Mouse (Mus musculus) embryo, embryonic 11 days (tissue): ENCODE measurements around the gene Ube2i.
"Not testable (repeated sequence)": the region's sequence is repeated elsewhere in the genome, so short reads cannot be mapped to it uniquely, and the experiment has no call there.

Experiments used
- DNase-seq: peaks from one replicate; pipeline ENCODE4 v3.0.0-alpha.2; 2015

Gene Ube2i

DNA sequence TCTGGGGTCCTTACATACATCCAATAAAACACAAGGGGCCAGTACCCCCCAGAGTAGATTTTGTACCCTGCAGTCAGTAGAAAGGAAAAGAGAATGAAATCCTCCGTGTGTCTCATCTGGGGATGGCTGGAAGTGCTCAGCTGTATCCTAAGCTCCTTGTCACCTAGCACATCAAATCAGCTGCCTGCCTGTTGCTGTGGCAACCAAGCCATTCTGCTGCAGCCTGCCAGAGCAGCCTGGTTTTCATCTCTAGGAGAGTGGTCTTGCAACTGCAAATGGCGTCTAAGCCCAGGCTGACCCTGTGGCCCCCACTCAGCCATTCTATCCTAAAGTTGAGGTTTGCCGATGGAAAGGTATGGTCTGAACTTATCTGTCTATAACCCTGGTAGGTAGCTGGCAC is 21.8 kb downstream of the Ube2i start:
- peak; percentile 35 for DNase-seq

DNA sequence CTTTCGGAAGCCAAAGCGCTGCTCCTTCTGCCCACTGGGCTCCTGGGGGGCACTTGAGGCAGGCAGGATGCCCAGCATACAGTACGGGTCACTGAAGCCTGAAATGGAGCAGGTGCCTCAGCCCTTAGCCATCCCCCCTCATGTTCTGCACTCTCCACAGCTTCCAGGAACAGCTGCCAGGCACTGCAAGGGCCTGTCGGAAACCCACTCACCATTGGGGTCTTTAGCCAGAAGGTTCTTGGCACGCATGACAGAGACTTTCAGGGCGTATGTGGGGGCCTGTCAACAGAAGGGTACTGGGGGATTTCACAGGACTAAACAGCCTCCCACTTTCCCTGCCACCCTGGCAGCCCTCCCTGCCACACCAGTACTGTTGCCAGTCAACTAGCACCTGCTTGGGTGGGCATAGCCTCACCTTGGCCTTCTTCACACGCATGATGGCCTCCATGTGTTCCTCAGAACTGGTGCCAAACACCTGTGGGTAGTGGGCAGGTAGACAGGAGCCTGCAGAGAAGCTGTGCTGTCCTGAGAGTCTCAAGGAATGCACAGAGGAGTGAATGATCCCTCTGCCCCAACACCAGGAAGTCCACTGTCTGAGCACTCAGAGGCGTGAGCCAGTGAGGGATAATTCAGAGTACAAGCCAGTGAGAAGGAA is 24.1 kb downstream of the Ube2i start:
- DNase-seq, result no peak

DNA sequence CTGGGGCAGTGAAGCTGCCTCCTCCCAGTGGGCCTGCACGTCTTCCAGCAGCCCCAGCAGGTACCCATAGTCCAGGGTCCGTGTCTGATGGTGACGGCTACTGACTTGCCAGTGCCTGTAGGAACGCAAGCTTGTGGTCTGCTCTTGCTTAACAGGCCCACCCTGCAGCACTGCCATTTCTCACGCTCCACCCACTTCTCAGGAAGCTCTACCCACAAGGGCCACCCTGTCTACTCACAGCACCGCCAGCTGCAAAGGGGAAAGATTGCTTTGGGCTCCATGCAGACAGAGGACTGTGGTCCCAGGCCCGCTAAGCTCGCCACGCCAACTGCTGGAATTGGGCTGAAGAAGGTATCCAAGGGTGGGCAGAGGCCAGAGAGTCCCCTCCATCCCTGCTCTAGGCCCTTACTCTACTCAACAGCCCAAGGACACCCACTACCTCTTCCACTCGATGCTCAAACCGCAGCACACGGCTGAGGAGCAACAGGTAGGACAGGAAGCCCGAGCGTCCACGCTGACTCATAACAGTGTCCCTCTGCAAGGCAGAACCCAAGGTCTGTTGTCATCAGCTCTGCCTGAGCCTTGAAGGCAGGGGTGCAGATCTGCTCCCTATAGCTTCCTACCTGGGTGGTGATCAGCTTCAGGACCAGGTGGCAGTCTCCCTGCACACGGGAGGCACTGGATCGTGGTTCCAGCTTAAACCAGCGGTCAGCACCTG is 26.2 kb downstream of the Ube2i start:
- no peak for DNase-seq

DNA sequence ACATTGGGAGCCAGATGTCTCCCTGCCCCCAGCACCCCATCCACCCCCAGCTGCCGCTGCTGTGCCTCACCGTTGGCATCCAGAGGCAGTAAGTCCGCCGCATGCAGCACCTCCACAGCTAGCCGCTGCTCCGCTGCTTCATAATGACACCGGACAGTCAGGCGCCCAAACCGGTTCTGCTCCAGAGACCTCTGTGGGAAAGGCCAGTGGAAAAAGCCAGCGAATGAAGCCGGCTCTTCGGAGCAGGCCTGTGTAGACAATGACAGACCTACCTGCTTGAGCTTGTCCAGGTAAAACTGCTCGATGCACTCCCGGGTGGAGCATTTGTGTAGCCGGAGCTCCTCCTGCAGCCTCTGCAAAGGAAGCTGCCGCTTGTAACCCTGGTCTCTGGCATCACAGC is 30.2 kb downstream of the Ube2i start:
- no peak for DNase-seq

DNA sequence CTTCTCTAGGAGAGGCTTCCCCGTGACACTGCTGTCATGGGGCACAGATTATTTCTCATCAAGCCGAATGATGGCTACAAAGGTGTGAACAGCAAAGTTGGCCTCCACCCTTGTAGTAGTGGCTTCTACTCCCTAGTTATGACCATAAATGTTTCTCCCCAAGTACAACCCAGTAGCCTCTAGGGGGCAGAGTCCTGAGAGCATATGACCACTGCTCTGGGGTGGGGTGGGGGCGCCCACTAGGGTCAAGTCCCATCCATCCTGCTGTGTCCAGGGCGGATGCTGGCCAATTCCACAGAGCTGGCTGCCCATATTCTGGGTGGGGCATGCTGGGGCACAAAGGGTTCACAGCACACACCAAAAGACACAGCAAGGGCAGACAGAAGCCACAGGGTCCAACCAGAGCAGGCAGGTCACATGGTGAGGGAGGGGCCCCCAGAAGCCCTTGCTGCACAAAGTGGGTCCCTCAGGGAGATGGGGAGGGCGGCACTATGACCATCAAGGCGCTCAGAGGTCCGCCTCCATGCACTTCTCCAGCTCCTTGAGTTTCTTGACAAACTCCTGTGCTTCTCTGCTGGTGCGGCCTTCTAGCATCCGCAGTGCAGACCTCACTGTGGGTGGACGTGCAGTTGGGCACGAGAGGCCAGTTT is 31.2 kb downstream of the Ube2i start:
- DNase-seq, result no peak

DNA sequence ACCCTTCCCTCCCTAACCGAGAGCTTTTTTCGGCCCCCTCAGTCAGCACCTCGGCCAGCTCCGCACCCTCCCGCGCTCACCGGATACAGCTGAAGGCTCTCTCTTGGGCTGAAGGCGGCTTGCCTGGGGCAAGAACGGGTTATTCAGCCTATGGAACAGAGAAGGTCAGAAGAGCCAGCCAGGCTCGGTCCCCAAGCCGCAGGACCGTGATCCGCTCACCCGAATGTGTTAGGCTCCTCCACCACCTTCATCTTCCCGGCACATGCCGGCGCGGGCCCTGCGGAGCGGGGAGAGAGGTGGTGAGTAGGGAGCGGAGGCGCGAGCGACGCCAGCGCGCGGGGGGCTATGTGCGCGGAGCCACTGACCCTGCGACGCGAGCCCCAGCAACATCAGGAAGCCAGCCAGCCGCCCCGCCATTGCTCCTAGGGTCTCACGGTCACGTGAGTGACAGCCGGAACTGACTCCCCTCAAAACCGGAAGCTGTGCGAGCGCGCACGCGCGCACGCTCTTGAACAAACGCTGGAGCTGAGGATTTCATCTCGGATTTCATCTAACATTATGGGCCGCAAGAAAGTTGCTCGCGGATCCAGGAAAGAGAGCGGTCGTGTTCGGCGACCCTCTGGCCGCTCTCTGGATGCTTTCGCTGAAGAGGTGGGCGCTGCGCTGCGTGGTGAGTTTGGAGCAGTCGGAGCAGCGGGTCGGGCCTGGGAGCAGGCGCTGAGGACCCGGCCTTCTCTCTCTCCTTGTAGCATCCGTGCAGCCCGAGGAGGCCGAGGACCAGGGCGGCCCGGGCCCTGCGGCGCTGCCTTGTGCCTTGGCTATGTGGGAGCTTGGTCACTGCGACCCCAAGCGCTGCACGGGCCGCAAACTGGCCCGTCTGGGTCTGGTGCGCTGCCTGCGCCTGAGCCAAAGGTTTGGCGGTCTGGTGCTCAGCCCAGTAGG is 34.5 kb downstream of the Ube2i start, which contains the start of the genes Gnptg and Tsr3:
TSS of gene Gnptg (minus strand) at position 430 of the 942 bp plus-strand sequence.
TSS of gene Tsr3 (plus strand) at position 476 of the 942 bp plus-strand sequence.
- peak; percentile 96 for DNase-seq

DNA sequence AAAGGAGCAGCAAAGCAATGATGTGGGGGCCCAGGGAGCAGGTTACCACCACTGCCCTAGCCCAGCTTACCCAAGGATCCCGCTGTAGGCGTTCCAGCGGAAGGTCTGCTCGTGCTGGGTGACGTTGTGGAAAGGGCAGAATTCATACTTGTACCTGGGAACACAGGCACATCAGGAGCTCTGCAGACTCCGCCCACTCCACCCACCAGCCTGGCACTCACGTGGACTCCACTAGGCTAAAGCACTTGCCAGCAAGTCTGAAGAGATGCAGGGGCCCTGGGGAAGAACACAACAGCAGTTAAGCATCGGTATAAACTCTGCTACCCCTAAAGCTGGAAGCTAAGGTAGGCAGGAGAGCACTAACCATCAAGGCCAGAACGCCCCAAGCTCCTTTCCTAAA is 38.8 kb downstream of the Ube2i start:
- DNase-seq, result no peak

DNA sequence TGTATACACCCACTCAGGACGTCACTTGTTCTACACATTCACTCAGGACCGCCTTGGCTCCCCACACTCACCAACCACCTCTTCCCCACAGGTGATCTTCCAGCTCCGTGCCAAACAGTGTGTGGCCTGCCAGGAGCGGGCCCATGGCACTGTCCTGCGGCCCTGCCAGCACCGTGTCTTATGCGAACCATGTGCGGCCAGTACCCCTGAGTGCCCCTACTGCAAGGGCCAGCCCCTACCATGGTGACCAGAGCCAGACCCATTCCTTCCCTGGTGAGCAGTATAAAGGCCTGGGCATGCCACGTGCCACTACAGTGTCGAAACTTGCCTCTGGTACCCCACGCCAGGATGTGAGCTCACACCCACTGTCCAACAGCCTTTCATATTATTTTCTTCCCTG is 42.8 kb downstream of the Ube2i start:
- DNase-seq, result not testable (repeated sequence)

DNA sequence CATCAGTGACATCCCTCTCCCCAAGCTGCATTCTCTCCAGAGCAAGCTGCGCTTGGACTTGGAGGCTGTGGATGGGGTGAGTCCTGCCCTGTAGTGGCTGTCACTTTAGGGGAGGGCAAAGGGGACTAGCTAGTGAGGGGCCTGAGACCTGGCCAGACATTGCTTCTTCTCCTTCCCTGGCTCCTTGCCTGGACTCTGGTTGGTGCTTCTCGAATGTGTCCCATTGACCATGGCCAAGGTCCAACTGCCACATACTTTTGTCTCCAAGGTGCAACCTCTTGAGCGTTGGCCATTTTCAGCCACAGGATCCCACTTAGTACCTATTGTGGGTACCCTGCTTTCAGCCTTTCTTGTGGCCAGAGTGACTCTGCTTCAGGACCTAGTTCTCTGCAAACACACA is 43.7 kb downstream of the Ube2i start:
- no peak for DNase-seq

DNA sequence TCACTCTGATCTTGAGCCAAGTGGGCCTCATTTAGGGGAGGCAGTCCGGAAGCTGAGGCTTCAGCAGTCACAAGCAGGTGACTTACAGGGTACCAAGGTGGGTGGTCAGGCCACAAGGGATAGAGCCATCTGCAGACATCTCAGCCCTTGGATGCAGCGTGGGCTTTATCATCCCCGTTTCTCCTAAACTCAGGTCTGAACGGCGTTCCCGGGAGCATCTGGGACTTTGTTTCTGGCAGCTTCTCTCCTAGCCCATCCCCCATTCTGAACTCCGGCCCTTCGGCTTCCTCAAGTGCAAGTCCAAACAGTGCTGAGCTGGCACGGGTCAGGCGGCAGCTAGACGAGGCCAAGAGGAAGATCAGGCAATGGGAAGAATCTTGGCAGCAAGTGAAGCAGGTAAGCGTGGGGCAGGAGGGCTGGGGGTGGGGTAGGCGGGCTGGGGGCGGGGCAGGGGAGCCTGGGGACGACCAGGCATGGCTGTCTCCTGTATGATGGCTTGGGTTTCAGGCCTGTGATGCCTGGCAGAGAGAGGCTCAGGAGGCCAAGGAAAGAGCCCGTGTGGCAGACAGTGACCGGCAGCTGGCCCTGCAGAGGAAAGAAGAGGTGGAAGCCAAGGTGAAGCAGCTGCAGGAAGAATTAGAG is 44.3 kb downstream of the Ube2i start:
- DNase-seq, result not testable (repeated sequence)

DNA sequence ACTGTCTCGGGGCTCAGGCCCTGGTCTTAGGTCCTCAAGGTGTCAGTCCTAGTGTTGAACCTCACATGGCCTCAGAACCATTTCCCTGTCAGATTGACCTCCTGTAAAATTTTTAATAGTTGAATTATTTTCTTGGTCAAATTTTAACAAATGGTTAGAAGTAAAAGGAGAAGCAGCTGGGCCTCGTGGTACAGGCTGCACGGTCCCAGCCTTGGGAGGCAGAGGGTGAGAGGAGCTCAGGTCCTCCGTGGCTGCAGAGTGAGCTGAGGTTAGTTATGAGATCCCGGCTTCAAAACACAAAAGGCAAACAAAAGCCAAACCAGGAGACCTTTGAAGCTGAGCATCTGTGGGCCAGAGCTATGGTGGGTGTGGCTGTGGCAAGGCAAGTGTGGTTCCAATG is 46.4 kb downstream of the Ube2i start:
- no peak for DNase-seq

DNA sequence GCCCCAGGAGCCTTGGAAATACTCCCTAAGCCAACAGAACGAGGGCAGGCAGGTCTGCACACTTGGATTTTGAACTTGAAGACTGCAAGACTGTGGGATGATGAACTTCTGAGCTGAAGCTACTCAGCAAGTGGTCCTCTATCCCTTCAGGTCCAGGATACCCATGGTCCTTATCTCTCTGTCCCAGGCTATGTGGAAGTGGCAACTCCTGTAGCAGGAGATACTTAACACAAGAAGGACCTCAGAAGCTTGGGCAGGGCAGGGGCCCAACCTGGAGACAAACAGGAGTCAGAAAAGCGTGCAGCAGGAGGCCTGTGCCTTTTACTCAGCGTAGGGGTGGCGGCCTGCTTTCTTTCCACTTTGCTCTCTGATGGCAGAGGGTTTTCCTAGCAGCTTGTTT is 48.8 kb downstream of the Ube2i start:
- DNase-seq, result no peak

DNA sequence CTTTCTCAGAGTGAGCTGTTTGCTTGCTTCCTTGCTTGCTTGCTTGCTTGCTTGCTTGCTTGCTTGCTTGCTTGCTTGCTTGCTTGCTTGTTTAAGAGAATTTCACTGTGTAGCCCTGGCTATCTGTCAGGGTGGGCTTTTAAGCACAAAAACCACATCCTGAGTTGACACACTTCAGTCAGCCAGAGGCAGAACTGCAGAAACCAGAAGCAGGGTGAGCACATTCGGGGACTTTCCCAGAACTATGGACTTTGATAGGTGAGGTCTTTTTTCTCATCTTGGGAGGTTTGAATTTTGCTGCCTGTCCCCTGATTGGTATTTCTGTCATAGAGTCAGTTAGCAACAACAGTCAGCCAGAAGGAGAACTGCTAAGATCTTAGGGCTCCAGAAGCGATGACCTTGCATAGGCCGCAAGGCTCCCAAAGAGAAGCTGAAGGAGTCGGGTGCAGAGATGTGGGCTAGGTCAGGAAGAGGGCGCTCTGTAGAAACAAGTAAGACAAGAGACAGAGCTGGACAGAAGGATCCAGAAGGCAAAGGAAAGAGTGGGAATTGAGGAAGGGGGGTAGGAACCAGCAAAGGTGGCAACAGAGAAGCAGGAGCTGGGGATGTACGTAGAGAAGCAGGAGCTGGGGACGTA is 49.7 kb downstream of the Ube2i start:
- no peak for DNase-seq

DNA sequence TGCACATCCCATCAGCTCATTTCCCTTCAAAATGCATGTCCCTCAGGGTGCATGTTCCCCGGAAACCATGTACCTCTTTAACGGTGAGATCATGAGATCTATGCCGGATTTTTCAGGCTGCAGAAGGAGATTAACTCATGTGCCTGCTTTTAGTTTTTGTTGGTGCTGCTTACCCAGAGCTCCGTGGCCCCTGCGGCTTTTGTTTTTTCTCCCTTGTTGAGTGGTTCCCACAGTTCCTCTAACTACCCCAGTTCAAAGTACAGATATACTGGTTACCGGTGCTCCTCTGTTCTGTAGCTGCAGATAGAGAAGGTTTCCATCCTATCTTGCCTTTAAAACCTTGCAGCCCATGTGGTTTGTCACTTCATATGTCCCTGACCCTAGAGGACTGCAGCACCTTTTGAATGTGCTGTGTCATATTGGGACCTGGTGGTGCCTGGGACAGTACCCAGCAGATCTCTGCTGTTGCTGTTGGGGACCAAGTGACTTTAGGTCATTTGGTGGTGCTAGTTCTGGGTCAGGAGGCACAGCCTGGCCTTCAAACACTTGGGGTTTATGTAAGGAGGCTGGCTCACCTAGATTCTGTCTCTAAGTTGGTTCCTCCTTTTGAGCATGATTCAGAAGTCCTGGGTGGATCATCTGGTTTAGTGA is 51.3 kb downstream of the Ube2i start:
- no peak for DNase-seq

DNA sequence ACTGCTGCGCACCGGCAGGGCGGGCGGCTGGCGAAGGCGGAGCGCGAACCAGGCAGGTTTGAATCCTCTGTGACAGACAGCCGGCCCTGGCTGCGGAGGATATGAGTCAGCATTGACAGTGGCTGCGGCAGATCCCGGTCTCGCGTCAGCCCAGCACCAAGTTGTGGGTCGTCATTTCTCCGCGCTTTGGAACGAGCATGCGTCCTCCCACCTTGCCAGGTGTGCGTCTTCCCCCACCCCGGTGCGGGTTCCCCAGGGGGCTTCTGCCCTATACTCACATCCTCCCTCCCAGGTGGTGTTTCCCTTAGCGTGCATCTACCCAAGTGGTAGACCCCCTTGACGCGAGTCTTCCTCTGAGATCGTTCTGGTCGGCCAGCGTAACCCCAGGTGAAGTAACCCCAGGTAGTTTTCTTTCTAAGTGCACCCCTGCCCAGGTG is 51.9 kb downstream of the Ube2i start:
- peak; percentile 9 for DNase-seq

DNA sequence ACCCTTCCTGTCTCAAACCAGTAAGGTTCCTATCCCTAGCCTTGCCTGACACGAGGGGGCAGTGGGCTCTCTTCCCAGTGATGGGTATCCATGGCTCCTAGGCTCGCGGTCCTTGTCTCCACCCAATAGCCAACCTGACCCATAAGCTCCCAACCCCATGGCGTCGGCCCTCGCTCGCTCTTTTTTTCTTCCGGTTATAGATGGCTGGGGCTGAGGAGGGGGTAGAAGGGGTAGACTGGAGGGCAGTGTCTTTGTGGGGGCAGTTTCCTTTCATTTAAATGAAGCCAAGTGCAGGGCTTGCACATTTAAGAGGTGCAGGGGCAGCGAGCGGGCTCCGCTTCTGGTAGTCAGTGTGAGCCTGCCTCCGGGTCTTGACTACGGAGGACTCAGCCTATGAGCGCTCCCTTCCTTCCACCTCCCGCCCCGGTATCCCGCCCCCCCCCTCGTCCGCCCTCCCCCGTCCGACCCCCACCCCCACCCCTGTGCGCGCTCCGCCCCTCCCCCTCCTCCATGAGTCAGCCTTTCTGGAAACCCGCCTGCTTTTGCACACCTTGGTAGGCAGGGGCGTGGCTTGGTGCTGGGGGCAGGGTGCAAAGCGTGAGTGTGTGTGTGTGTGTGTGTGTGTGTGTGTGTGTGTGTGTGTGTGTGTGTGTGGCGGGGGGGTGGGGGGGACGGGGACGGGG is 52.5 kb downstream of the Ube2i start:
- DNase-seq, result peak; percentile 74

DNA sequence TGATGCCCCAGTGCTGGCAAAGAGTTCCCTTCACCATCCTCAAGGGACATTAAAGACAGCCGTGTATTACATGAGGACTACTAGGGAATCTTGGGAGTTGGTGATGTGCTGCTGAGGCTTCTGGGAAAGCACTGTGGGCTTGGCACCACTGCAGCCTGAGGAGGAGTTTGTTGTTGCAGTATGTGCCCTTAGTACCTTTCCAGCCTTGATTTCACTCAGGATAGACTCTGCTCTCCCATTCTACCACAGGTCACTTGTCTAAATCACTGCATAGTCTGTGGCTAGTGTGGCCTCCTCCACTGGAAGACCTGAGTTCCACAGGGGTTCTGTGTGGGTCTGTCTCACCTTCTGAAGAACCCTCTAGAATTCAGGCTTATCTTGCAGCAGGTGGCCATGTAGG is 53.7 kb downstream of the Ube2i start:
- no peak for DNase-seq

DNA sequence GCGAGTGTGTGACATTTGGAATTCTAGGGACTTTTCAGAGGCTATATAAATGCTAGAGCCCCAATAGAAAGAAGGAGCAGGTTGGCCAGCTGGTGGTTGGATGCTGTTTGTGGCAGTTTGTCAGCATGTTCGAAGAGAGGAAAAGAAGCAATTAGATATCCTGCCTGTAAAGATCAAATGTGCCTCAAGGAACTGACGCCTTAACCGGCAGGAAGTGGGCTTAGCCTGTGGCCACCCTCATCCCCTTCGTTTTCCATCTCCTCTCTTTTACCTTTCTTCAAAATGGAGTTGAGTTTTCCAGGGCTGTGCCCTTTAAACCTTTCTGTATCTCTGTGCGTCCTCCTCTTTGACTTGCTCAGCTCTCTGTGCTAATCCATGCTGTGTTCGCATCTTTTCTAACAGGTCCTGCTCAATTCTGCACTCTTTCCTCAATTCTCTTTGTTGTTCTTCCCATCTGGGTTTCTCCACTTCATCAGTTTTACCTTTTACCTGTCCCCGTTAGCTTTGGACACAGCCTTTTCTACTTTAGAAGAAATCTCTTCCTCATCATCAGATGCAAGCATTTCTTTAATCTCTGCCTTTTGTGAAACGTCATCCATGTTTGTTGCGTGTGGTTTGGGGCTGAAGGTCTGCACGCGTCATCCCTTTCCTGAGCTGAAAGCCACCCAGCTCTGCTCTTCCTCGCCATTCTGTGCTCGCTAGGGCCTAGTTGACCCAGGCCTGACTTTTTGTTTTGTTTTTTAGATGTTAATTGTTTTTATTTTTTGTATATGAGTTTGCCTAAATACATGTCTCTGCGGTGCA is 54.7 kb downstream of the Ube2i start:
- no peak for DNase-seq

DNA sequence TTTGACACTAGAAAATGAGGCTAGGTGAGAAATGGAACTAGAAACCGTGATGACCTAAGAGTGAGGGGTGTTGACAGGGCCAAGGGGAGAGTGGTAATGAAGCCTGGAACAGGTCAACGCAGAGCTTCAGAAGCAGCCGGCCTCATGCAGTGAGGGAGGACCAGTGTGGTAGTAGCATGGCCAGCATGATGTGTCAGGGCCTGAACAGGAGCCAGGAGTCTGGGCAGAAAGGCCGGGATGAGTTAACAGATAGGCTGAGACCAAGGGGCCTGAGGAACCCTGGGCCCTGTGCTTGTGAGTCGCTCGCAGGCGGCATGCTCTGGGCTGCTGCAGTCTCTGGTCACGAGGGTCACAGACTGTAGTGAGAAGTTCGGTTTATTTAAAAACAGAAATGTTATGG is 55.5 kb downstream of the Ube2i start:
- DNase-seq, result no peak

DNA sequence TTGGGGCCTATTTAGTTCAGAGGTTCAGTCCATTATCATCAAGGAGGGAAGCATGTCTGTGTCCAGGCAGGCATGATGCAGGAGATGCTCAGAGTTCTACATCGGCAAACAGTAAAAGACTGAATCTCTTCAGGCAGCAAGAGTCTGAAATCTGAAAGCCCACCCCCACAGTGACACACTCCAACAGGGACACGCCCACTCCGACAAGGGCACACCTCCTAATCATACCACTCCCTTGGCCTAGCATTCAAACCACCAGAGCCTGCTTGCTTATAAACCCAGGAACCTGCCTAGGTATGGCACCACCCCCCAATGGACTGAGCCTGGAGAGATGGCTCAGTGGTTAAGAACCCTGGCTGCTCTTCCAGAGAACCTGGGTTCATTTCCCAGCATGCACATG is 59.0 kb downstream of the Ube2i start:
- no peak for DNase-seq
